Mouse (Mus musculus) brain, embryonic 14.5 days (tissue): ENCODE measurements around the gene Fam205a1. TPM values are rescaled to one million over a fixed set of nuclear protein-coding genes. Genes with fewer than 3 reads are reported as not detected.
"Not testable (repeated sequence)": the region's sequence is repeated elsewhere in the genome, so short reads cannot be mapped to it uniquely, and the experiment has no call there.

Experiments
- DNase-seq: peaks from one replicate; pipeline ENCODE4 v3.0.0-alpha.2; 2011; ENCODE audit warnings: low read depth
- CTCF ChIP-seq: fragments of 200-500 bp; IDR thresholded peaks from 2 replicates; pipeline ENCODE4 v1.5.1; 2012; ENCODE audit warnings: inconsistent platforms, mild to moderate bottlenecking, moderate library complexity, borderline replicate concordance; ENCODE audit not compliant: insufficient read depth, insufficient read length; ENCODE audit errors: extremely low read depth
- POLR2A ChIP-seq: fragments of 200-500 bp; IDR thresholded peaks from 2 replicates; pipeline ENCODE4 v1.6.1; 2012; ENCODE audit warnings: mild to moderate bottlenecking, inconsistent platforms, borderline replicate concordance; ENCODE audit not compliant: poor library complexity, insufficient read depth, insufficient read length, severe bottlenecking; ENCODE audit errors: extremely low read depth
- polyA plus RNA-seq: library from polyadenylated mRNA; depleted of rRNA; stranded (reverse); fragments of >200 nt; gene quantifications from 2 replicates; pipeline ENCODE4 v1.2.3, GENCODE M21; 2012; rRNA removed

The Fam205a1 gene
- 0.03 TPM in 1 of 2 replicates, not detected in the other for polyA plus RNA-seq

DNA sequence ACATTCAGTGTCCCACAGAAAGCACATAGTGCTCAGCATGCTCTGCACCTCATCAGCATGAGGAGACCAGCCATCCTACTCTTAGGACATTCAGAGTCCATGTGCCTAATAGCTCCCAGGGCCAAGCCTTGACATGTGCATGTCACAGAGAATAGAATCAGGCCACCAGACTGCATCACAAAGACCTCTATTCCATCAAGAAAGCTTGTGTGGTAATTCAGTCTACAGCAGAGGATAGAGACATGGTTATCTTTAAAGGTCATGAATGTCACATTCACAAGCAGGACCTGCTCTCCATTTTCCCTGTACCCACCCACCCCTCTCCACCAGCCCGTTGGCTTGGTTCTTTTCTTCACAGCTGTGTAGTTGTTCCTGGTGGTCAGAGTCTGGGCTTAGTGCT lies at the start of gene Fam205a1:
TSS of gene Fam205a1 (minus strand) at position 101 of the 400 bp plus-strand sequence.
- not testable (repeated sequence) for DNase-seq

DNA sequence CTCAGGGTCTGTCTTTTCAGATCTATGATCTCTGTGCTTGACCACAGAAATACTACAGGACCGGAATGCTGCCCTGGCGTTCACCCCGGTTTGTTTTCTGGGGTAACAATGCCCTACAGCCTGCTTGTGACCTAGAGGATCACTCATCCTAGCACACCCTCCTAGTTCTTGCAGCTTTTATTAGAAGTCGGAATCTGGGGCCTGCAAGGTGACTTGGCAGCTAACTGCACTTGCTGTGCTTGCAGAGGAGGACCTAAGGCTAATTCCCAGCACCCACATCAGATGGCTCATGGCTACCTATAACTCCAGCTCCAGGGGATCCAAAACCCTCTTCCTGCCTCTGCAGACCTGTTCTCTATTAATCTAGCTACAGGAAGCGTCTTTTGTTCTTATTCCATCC lies 49.0 kb upstream of the Fam205a1 start:
- no peak for DNase-seq
- TF ChIP-seq POLR2A (no peak), CTCF (no peak)

DNA sequence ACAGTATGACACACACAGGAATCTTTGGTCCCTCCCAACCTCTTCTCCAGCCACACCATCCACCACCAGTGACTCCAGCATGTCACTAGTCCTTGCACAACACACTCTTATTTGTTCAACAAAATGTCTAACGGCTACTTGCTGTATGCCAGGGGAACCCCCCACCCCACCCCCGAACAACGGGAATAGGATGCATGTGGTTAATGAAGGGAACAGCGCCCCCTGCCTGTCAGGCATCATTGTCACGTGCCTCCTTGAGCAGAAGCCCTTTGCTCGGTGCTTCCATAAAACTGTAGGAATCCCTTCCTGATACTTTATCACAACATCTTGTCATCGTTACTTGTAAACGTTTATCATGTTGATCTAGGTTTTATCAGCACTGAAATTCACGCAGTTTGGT lies 48.5 kb upstream of the Fam205a1 start:
- TF ChIP-seq CTCF (peak; percentile 32; the same call in 1 of the 2 replicates), POLR2A (no peak)
- no peak for DNase-seq

DNA sequence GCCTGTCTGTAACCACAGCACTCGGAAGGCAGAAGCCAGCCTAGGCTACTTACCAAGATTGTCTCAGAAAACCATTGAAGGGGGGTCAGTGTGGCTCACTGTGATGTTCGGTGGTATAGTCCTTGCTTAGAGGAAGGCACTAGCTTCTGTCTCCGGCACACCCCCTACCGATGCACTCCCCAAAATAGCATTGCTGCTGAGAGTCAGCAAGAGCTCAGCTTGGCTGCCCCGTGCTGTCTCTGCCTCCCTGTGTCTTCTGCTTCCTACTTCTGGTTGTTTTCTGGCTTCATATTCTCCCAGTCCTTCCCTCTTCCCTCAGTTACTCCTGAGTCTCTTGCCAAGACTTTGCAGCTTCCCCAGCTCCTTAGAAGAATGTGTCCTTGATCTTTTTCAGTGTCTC lies 47.2 kb upstream of the Fam205a1 start:
- TF ChIP-seq CTCF = no peak
- TF ChIP-seq POLR2A = no peak
- DNase-seq = no peak

DNA sequence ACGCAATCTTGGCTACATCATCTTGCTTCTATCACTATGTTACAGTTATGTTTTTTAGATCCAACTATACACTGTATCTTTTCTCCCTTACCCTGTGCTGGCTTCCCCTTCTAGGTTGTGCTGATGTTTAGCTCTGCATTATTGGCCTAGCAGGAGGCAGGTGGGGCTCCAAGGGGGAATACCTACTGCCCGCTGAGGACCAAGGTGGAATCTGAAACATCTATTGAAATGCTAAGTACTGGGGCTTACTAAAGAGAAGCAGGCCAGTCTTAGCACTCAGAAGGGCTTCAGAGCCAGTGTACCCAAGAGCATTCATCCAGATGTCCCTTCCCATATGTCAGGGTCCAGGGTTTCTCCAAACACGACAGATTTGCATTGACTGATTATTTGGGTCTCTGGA lies 45.2 kb upstream of the Fam205a1 start:
- DNase-seq = no peak
- TF ChIP-seq POLR2A (no peak), CTCF (no peak)

DNA sequence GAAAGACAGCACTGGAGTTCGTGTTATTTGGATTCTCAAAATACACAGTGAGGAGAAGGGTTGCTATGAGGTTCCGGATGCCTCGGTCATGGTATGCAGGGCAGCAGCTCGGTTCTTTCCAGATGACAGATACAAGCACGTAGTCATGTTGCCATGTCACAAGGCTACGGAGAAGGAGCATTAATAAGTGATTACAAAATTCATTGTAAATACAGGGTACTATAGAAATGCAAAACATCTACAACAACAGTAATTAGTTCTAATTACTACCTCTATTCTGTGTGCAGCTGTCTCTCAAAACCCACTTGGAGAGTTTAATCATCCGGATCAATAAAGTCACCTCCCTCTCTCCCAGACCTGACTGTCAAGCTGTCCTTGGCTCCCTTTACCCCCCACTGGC lies 41.4 kb upstream of the Fam205a1 start:
- TF ChIP-seq CTCF (no peak), POLR2A (no peak)
- DNase-seq = peak; percentile 53

DNA sequence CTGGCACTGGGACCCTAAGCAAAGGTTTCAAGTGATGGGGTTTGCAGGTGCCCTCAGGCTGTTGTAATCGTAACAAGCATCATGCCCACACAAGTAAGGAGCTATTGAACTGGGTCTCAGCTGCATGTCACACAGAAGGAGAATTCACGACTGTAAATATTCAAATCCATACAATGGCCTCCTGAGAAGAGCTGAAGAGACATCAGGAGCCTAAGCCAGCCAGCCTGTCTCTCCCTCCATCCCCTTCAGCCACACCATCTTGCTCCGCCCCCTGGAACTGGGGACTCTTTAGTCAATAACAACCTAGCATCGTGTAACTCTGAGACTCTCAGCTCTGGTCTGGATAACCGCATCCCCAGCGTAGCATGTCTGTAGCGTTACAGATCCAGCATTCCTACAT lies 37.5 kb upstream of the Fam205a1 start:
- no peak for TF ChIP-seq CTCF
- DNase-seq = no peak

DNA sequence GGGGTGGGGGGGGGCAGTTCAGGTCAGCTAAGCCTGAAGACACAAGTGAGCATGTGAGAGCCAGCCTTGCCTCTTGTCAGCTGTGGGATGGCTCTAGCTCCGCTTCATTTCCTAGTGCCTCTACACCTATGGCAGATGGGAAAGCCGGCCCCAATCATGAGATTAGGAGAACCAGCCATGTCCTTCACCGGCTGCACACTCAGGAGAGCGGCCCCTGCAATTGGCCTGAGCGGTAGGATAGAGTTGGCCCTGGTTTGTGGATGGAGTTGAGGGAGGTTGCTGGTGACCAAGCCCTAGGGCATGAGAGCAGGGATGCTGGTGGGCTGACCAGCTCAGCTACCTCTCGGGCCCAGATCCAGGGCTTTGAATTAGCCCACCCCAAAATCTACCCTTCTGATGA lies 35.1 kb upstream of the Fam205a1 start:
- TF ChIP-seq POLR2A (no peak), CTCF (no peak)
- no peak for DNase-seq

DNA sequence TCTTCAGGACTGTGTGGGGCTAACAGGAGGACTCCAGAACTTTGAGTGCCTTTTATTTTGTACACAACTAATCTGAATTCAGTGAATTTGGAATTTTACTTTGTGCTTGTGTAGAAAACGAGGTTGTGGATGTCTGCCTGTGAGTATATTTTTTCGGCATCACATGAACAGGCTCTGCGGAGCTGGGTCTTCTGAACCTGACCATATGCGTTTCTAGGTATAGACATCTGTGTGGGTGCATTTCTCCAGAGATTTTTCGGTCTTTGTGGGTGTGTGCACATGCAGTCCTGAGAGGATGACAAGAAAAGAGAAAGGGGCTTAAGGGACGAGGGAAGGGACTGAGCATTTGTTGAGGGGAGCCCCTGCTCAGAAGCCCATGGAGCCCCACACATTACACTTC lies 33.2 kb upstream of the Fam205a1 start:
- no peak for DNase-seq
- TF ChIP-seq POLR2A (no peak), CTCF (no peak)

DNA sequence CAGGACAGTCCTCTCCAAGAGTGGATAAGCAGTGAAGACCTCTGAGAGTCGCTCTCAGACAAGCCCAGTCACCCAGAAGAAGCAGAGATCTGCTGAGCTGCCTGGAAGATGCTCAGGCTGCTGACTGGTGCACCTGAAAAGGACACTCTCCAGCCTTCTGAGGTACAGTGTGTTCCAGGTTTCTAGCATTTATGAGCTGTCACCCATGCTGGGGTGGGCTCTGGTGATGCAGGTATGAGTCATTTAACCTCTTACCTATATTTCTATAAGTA lies 26.9 kb upstream of the Fam205a1 start:
- TF ChIP-seq POLR2A (no peak), CTCF (no peak)
- no peak for DNase-seq

DNA sequence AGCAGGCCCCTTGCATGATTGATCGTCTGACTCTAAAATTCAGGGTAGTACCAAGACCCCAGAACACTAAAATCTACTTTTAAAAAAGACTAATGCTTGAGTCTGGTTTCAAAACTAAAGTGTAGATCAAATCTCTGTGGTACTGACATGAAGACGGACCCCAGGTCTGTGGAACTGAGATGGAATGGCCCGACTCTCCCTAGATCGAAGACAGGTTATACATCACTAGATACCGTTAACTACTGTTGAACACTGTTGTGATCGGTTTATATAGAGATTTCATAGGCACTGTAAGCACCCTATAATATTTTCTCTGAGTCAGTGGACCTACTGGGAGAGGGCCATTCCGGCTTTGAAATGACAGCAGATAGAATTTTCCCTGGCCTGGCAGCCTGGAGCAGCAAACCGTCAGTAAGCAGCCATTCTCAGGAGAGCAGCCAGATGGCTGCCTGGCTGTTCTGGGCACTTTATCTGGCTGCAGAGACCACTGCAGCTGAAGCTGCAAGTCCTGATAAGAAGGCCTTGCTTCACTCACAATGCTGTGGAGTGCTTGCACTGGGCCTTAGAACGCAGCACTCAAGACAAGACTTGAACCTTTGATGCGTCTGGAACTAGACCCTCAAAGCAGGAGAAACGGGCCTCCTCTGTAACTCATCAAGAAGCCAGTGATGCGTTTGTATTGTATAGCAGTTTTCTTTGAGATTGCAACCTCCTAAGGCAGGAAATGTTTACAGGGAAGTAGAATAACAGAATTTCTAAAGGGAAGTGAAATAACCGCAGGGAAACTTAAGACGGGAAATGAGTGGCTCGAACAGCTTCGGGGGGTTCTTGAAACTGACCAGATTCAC lies 26.4 kb upstream of the Fam205a1 start:
- TF ChIP-seq POLR2A = no peak
- TF ChIP-seq CTCF = no peak
- DNase-seq = peak; percentile 43

DNA sequence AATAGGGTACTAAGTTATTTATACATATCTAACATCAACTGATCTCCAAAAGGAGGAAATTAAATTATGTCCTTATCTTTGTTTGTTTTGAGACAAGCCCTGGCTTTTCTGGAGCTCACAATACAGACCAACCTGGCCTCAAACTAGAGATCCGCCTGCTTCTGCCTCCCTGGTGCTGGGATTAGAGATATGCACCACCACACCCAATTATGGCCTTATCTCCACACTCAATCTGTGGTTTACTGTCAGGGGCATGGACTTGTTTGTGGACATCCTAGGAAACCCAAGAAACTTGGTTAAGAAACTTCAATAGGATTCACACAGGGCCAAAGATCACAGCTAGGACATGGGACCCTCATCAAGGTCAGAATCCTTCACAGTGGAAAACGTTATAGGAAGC lies 24.0 kb upstream of the Fam205a1 start:
- DNase-seq = no peak
- no peak for TF ChIP-seq POLR2A
